Mouse (Mus musculus): ENCODE data around the gene Eri2. TPM values are rescaled to one million over a fixed set of nuclear protein-coding genes. Genes with fewer than 3 reads are reported as not detected.
A peak's percentile ranks its signal among the peaks of the same experiment; 100 is the strongest.
"Not testable (repeated sequence)": the region's sequence is repeated elsewhere in the genome, so short reads cannot be mapped to it uniquely, and the experiment has no call there.

Gene Eri2
- polyA plus RNA-seq, 1 experiment, result 3.1 TPM

DNA sequence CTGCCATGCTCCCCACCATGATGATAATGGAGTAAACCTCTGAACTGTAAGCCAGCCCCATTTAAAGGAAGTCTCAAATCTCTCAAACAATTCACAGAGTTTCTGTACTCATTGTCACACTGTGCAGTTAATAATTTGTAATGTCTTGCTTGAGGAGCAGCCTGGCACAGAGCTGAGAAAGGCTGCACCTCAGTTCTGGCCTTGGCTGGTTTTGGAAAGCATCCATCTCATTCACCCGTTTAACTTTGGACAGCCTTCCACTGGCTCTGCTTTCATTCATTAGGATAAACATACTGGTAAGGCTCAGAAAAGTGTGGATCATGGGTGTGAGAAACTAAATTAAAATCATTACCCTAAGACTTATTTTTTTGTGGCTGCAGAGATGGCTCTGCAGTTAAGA, 48.0 kb downstream of the Eri2 start:
- TF ChIP-seq CTCF (IDR thresholded peaks at IDR 0.05; ENCODE audit: control insufficient read depth, insufficient read depth, insufficient replicate concordance, low read depth, low read length), result no peak
- TF ChIP-seq POLR2A (IDR thresholded peaks at IDR 0.05; ENCODE audit: control insufficient read depth, low read depth, low read length), result no peak
- H3K4me3 ChIP-seq (ENCODE audit: control insufficient read depth, low read depth, low read length), result peak overlapping the region; percentile 73
- H3K36me3 ChIP-seq (ENCODE audit: control insufficient read depth, insufficient read depth, low read length), result no peaks in the 10 kb centered on the region
- no peak overlapping the region; the same call in 1 of the 2 replicates for H3K27ac ChIP-seq (ENCODE audit: control insufficient read depth, insufficient read depth, low read depth, low read length)
- H3K27me3 ChIP-seq (ENCODE audit: control insufficient read depth, insufficient read depth, low read length), result no peaks in the 10 kb centered on the region
- peaks cover 6% of the 10 kb centered on the region for H3K4me1 ChIP-seq (ENCODE audit: control insufficient read depth, insufficient read depth, low read length)

DNA sequence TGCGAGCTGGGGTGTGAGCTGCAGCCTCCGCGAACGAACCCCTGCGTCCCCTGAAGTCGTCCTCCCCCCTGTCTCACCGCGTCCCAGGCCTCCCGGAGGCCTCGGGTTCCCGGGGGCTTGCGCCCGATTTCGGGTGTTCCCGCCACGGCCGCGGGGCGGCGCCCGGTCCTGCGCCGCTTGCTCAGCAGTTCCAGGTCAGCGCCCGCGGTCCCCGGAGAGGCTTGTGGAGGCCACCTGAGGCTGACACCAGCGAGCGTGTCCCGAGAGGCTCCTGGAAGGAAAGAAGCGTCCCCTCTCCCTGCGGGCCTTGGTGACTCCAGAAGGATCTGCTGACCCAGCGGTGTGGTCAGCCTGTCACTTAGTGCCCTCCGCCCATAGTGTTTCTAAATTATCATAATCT, 49.5 kb downstream of the Eri2 start:
- TF ChIP-seq POLR2A (IDR thresholded peaks at IDR 0.05; ENCODE audit: control insufficient read depth, low read depth, low read length), result no peak
- TF ChIP-seq CTCF (IDR thresholded peaks at IDR 0.05; ENCODE audit: control insufficient read depth, insufficient read depth, insufficient replicate concordance, low read depth, low read length), result peak; percentile 13; the same call in 1 of the 2 replicates
- no peak overlapping the region for H3K27ac ChIP-seq (ENCODE audit: control insufficient read depth, insufficient read depth, low read depth, low read length)
- peak overlapping the region; percentile 87 for H3K4me3 ChIP-seq (ENCODE audit: control insufficient read depth, low read depth, low read length)
- peaks cover 6% of the 10 kb centered on the region for H3K4me1 ChIP-seq (ENCODE audit: control insufficient read depth, insufficient read depth, low read length)
- no peaks in the 10 kb centered on the region for H3K27me3 ChIP-seq (ENCODE audit: control insufficient read depth, insufficient read depth, low read length)
- no peaks in the 10 kb centered on the region for H3K36me3 ChIP-seq (ENCODE audit: control insufficient read depth, insufficient read depth, low read length)

DNA sequence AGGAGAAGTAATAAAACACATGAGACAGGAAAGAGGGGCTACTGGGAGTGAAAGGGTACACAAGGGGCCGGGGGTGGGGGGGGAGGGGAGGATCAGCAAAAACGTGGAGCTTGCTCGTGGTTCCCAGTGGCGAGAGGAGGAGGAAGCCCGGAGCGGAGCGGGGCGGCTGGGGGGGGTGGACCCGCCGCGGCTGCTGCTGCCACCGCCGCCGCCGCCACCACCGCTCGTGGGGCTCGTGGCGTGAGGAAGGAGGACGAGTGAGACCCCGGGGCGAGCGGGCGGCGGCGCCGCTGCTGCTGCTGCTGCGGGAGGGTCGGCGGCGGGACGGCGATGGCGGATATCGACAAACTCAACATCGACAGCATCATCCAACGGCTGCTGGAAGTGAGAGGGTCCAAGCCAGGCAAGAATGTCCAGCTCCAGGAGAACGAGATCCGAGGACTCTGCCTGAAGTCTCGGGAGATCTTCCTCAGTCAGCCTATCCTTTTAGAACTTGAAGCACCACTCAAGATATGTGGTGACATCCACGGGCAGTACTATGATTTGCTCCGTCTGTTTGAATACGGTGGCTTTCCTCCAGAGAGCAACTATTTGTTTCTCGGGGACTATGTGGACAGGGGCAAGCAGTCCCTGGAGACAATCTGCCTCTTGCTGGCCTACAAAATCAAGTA, 53.9 kb downstream of the Eri2 start:
- H3K27ac ChIP-seq (ENCODE audit: control insufficient read depth, insufficient read depth, low read depth, low read length); H3K36me3 ChIP-seq (ENCODE audit: control insufficient read depth, insufficient read depth, low read length); H3K4me1 ChIP-seq (ENCODE audit: control insufficient read depth, insufficient read depth, low read length); H3K27me3 ChIP-seq (ENCODE audit: control insufficient read depth, insufficient read depth, low read length): not testable (repeated sequence)
- peak overlapping the region; percentile 13 for H3K4me3 ChIP-seq (ENCODE audit: control insufficient read depth, low read depth, low read length)

DNA sequence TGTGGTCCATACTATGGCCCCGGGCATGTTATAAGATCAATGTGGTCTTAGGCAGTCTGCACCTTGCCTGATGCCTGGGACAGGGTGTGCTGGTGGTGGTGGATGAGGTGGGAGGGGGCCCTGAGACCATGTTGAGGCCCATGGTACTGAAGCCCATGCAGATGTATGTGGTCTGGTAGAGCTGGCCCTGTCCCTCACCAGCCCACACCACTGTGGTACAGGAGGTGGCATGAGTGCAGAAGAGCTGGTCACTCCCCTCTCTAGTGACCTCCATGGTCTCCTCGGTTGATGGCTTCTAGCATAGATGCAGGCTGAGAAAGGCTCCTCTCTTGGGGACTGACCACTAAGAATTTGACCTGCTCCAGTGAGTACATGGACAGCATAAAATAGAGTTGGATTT, 55.0 kb downstream of the Eri2 start:
- TF ChIP-seq POLR2A (IDR thresholded peaks at IDR 0.05; ENCODE audit: control insufficient read depth, low read depth, low read length), result no peak
- TF ChIP-seq CTCF (IDR thresholded peaks at IDR 0.05; ENCODE audit: control insufficient read depth, insufficient read depth, insufficient replicate concordance, low read depth, low read length), result no peak
- H3K27ac ChIP-seq (ENCODE audit: control insufficient read depth, insufficient read depth, low read depth, low read length), result peak overlapping the region; percentile 79
- no peaks in the 10 kb centered on the region for H3K36me3 ChIP-seq (ENCODE audit: control insufficient read depth, insufficient read depth, low read length)
- no peak overlapping the region for H3K4me3 ChIP-seq (ENCODE audit: control insufficient read depth, low read depth, low read length)
- no peaks in the 10 kb centered on the region for H3K27me3 ChIP-seq (ENCODE audit: control insufficient read depth, insufficient read depth, low read length)
- H3K4me1 ChIP-seq (ENCODE audit: control insufficient read depth, insufficient read depth, low read length), result peaks cover 3% of the 10 kb centered on the region; the same call in 1 of the 2 replicates

DNA sequence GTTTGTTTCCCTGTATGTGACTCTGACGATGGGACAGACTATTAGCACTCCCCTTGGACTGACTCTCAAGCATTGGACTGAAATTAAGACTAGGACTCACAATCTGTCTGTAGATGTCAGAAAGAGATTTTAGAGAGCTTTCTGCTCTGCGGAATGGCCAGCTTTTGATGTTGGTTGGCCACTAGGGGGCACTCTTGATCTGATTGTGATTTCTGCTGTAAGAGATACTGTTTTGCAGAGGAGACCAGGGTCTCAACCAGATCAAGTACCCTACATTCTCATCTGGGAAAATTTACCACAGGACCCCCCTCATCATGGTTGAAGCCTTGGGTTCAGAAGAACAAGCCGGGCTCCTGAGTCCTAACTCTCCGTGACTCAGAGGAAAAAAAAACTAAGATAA, 62.6 kb downstream of the Eri2 start:
- H3K27me3 ChIP-seq (ENCODE audit: control insufficient read depth, insufficient read depth, low read length); H3K4me3 ChIP-seq (ENCODE audit: control insufficient read depth, low read depth, low read length); H3K36me3 ChIP-seq (ENCODE audit: control insufficient read depth, insufficient read depth, low read length); H3K27ac ChIP-seq (ENCODE audit: control insufficient read depth, insufficient read depth, low read depth, low read length); H3K4me1 ChIP-seq (ENCODE audit: control insufficient read depth, insufficient read depth, low read length): not testable (repeated sequence)

DNA sequence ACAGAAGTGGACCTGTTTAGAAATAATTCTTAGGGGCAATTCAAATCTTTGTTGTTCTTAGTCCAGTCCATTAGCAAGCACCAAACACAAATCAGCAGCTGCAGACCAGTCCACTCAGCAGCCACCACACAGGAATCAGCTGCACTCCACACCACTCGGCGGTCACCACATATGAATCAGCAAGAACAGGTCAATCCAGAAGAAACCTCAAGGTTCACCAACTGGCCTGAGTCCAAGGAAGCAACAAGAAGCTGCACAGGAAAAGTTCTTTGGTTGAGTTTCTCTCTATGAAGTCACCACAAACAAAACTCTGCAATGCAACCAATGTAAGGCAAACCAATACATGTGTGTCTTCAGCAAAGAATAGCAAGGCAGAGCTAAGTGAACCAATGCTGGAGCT, 66.2 kb downstream of the Eri2 start:
- no peak overlapping the region for H3K27ac ChIP-seq (ENCODE audit: control insufficient read depth, insufficient read depth, low read depth, low read length)
- no peaks in the 10 kb centered on the region for H3K36me3 ChIP-seq (ENCODE audit: control insufficient read depth, insufficient read depth, low read length)
- H3K4me3 ChIP-seq (ENCODE audit: control insufficient read depth, low read depth, low read length), result no peak overlapping the region
- no peaks in the 10 kb centered on the region for H3K27me3 ChIP-seq (ENCODE audit: control insufficient read depth, insufficient read depth, low read length)
- H3K4me1 ChIP-seq (ENCODE audit: control insufficient read depth, insufficient read depth, low read length), result no peaks in the 10 kb centered on the region
- no peak for TF ChIP-seq CTCF (IDR thresholded peaks at IDR 0.05; ENCODE audit: control insufficient read depth, insufficient read depth, insufficient replicate concordance, low read depth, low read length)
- no peak for TF ChIP-seq POLR2A (IDR thresholded peaks at IDR 0.05; ENCODE audit: control insufficient read depth, low read depth, low read length)

DNA sequence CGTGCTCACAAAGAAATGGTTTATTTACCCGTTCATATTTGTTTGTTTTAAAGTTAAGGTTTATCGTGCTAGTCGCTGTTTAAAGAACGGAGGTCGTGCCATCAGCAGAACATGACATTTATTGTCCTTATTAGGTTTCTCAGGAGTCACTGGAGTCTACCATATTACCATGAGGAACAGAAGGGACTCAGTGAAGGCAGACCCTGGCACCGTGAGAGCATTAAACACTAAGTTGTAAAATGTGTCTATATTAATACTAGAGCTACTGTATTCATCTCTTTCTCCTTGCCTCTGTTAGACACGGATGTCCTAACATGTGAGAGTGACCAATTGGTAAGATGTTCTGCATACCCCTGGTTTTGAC, 72.9 kb downstream of the Eri2 start:
- H3K36me3 ChIP-seq (ENCODE audit: control insufficient read depth, insufficient read depth, low read length), result peaks cover 6% of the 10 kb centered on the region; the same call in 1 of the 2 replicates
- H3K4me1 ChIP-seq (ENCODE audit: control insufficient read depth, insufficient read depth, low read length), result peaks cover 5% of the 10 kb centered on the region
- TF ChIP-seq POLR2A (IDR thresholded peaks at IDR 0.05; ENCODE audit: control insufficient read depth, low read depth, low read length) (no peak), CTCF (IDR thresholded peaks at IDR 0.05; ENCODE audit: control insufficient read depth, insufficient read depth, insufficient replicate concordance, low read depth, low read length) (no peak)
- peak overlapping the region; percentile 60; the same call in 1 of the 2 replicates for H3K27ac ChIP-seq (ENCODE audit: control insufficient read depth, insufficient read depth, low read depth, low read length)
- no peaks in the 10 kb centered on the region for H3K27me3 ChIP-seq (ENCODE audit: control insufficient read depth, insufficient read depth, low read length)
- peak overlapping the region; percentile 97 for H3K4me3 ChIP-seq (ENCODE audit: control insufficient read depth, low read depth, low read length)

Measured in testis, adult 2 months (tissue).